Mouse (Mus musculus) MEL (cell line): ENCODE results near the gene Kcns3.

Experiments
- CTCF ChIP-seq, 3 experiments: IDR thresholded peaks in 2 of 3; conservative IDR thresholded peaks in 1 of 3; 2 replicates each; pipeline ENCODE4 v1.5.1; 2011 to 2012; ENCODE audit warnings: low read length in 3 of 3, low read depth in 2 of 3, mild to moderate bottlenecking in 2 of 3, improper control_type of control experiment in 1 of 3, inconsistent platforms in 1 of 3, mixed read lengths in 1 of 3, moderate library complexity in 1 of 3; ENCODE audit not compliant: control insufficient read depth in 1 of 3, insufficient read depth in 1 of 3, poor library complexity in 1 of 3, severe bottlenecking in 1 of 3
- GATA1 ChIP-seq: IDR thresholded peaks from 2 replicates; pipeline ENCODE4 v1.6.1; 2011; ENCODE audit warnings: low read depth, low read length, improper control_type of control experiment
- HCFC1 ChIP-seq: IDR thresholded peaks from 2 replicates; pipeline ENCODE4 v1.6.1; 2012; ENCODE audit warnings: low read depth, mild to moderate bottlenecking, inconsistent platforms, low read length, improper control_type of control experiment, moderate library complexity
- JUND ChIP-seq: IDR thresholded peaks from 2 replicates; pipeline ENCODE4 v1.6.1; 2011; ENCODE audit warnings: low read depth, mild to moderate bottlenecking, improper control_type of control experiment, low read length
- SMC3 ChIP-seq: IDR thresholded peaks from 2 replicates; pipeline ENCODE4 v1.6.1; 2011; ENCODE audit warnings: low read depth, low read length, improper control_type of control experiment
- ZC3H11A ChIP-seq: IDR thresholded peaks from 2 replicates; pipeline ENCODE4 v1.6.1; 2012; ENCODE audit warnings: low read depth, mild to moderate bottlenecking, inconsistent platforms, low read length, improper control_type of control experiment

- TF ChIP-seq HCFC1: no peak
- TF ChIP-seq ZC3H11A: no peak
- no peak for TF ChIP-seq CTCF (IDR thresholded peaks at IDR 0.05 in 2 of 3, conservative IDR thresholded peaks at IDR 0.05 in 1 of 3; ENCODE audit: control insufficient read depth in 1 of 3, insufficient read depth in 1 of 3, low read depth in 2 of 3, low read length in 3 of 3, poor library complexity in 1 of 3, severe bottlenecking in 1 of 3)
- no peak for TF ChIP-seq GATA1
- TF ChIP-seq SMC3: no peak
- no peak for TF ChIP-seq JUND
Observed at GRCm38 (mm10) chr12:11198551-11198950, 47.7 kb upstream of the Kcns3 start.
